ENCODE assay signal across 14 mouse cellular contexts in genomic region chr8:10224305-10224971, GRCm38 (mm10).
DNase-seq lines count a peak whose midpoint lies in the region; ATAC-seq and TF ChIP-seq lines count a peak whose summit lies in the region.
"Had no signal": no experiment of that assay in that cellular context is flagged by ENCODE, and none has a peak within 500 bp of the region (broad histone marks: within the 10 kb centered on the region; RNA-seq: fewer than 3 reads in every experiment).

No protein-coding gene starts in this region.

- no peak overlapping the region for H3K9ac ChIP-seq in hindbrain, postnatal 0 days (replicated peaks; ENCODE audit: low read length)
- no peak overlapping the region for H3K9ac ChIP-seq in neural tube, embryonic 15.5 days (replicated peaks)
- H3K9ac ChIP-seq: embryonic facial prominence, embryonic 12.5 days; liver, embryonic 14.5 days had no signal

- peak; percentile 38; the same call in 1 of the 2 replicates for ATAC-seq in frontal cortex, adult (ENCODE audit: low TSS enrichment)
- ATAC-seq in hindbrain, postnatal 0 days = 0 out of 2 replicates have a peak, but pooled peaks have one; percentile 33
- ATAC-seq in neural tube, embryonic 15.5 days (ENCODE audit: low FRiP score) = peak; percentile 78; the same call in 1 of the 2 replicates
- ATAC-seq: CD4-positive, CD25-positive, alpha-beta regulatory T cell, adult 4 months had no signal

- peak overlapping the region; percentile 30 for H3K4me2 ChIP-seq in hindbrain, postnatal 0 days (ENCODE audit: low read depth, low read length)
- H3K4me2 ChIP-seq in neural tube, embryonic 15.5 days = peak overlapping the region; percentile 17; the same call in 1 of the 2 replicates
- H3K4me2 ChIP-seq: embryonic facial prominence, embryonic 12.5 days had no signal

- DNase-seq in frontal cortex, postnatal 10 days (ENCODE audit: low spot score in 2 of 2) = no peak
- peak; percentile 38 to 44 for DNase-seq in right cerebral cortex, postnatal 10 days (ENCODE audit: low spot score in 2 of 2)
- no peak for DNase-seq in right cerebral cortex, adult 18-20 months
- DNase-seq in hindbrain, postnatal 0 days (ENCODE audit: low spot score) = peak; percentile 82
- DNase-seq in heart, adult 18-20 months = no peak
- DNase-seq in liver = no peak
- DNase-seq: adrenal gland, adult 2 months; kidney, adult 9 months; layer of hippocampus, postnatal 36 days had no signal

- TF ChIP-seq CTCF in hindbrain, postnatal 0 days (IDR thresholded peaks at IDR 0.05; ENCODE audit: low read depth) = no peak

- WGBS in hindbrain, postnatal 0 days = 28% methylated on average over 10 of the region's 10 CpGs
- WGBS in neural tube, embryonic 15.5 days = 26% methylated on average over 10 of the region's 10 CpGs

- H3K27me3 ChIP-seq in hindbrain, postnatal 0 days (ENCODE audit: insufficient read depth, low read length) = no peaks in the 10 kb centered on the region
- no peaks in the 10 kb centered on the region for H3K27me3 ChIP-seq in neural tube, embryonic 15.5 days (replicated peaks)
- H3K27me3 ChIP-seq: embryonic facial prominence, embryonic 12.5 days had no signal

- H3K4me1 ChIP-seq in hindbrain, postnatal 0 days (ENCODE audit: insufficient read depth, low read length) = peaks cover 18% of the 10 kb centered on the region
- peaks cover 19% of the 10 kb centered on the region for H3K4me1 ChIP-seq in neural tube, embryonic 15.5 days

- H3K36me3 ChIP-seq in hindbrain, postnatal 0 days (ENCODE audit: insufficient read depth, low read length) = no peaks in the 10 kb centered on the region
- no peaks in the 10 kb centered on the region for H3K36me3 ChIP-seq in neural tube, embryonic 15.5 days
- H3K36me3 ChIP-seq: embryonic facial prominence, embryonic 12.5 days had no signal

- H3K9me3 ChIP-seq in hindbrain, postnatal 0 days (ENCODE audit: low read length) = no peaks in the 10 kb centered on the region
- H3K9me3 ChIP-seq in neural tube, embryonic 15.5 days (replicated peaks) = no peaks in the 10 kb centered on the region
- H3K9me3 ChIP-seq: embryonic facial prominence, embryonic 12.5 days had no signal

- peak overlapping the region; percentile 67 for H3K27ac ChIP-seq in hindbrain, postnatal 0 days
- peak overlapping the region; percentile 70 for H3K27ac ChIP-seq in neural tube, embryonic 15.5 days (replicated peaks)
- H3K27ac ChIP-seq: embryonic facial prominence, embryonic 12.5 days; liver, embryonic 14.5 days had no signal

- no peak overlapping the region for H3K4me3 ChIP-seq in hindbrain, postnatal 0 days (ENCODE audit: low read length)
- no peak overlapping the region for H3K4me3 ChIP-seq in neural tube, embryonic 15.5 days (replicated peaks)
- H3K4me3 ChIP-seq: embryonic facial prominence, embryonic 12.5 days had no signal

Comparison
In these comparisons a context has a peak if more than half of its experiments do, and no peak if none do; other contexts are left out.
1. DNase-seq: peak in right cerebral cortex, postnatal 10 days (2 of 2) and hindbrain, postnatal 0 days (single experiment); none in frontal cortex, postnatal 10 days (0 of 2), right cerebral cortex, adult 18-20 months (single experiment), heart, adult 18-20 months (0 of 2) and liver (single experiment).
2. Peak in every context shown above with its lines, with median percentiles within 50 percentile points of each other: ATAC-seq.